24 mouse cellular contexts compared by ENCODE assay signal in genomic region chr19:46913626-46914025, GRCm38 (mm10).
"Had no signal": no experiment of that assay in that cellular context is flagged by ENCODE, and none has a peak within 500 bp of the region (broad histone marks: within the 10 kb centered on the region; RNA-seq: fewer than 3 reads in every experiment).

No protein-coding gene starts in this region.

- DNase-seq: forebrain, postnatal 0 days; gastrocnemius, postnatal 14 days; gastrocnemius, postnatal 36 days; heart, adult 11 months; heart, adult 2 months; heart, postnatal 14 days; heart, postnatal 36 days; layer of hippocampus, adult 9-11 months; layer of hippocampus, postnatal 36 days; left cerebral cortex, postnatal 4 days; lung, adult 18-20 months had no signal

- H3K9me3 ChIP-seq: forebrain, embryonic 15.5 days; heart, embryonic 13.5 days; heart, embryonic 15.5 days; hindbrain, embryonic 13.5 days; hindbrain, embryonic 15.5 days; limb, embryonic 13.5 days; limb, embryonic 15.5 days; liver, embryonic 12.5 days; liver, embryonic 15.5 days had no signal

- H3K36me3 ChIP-seq: forebrain, embryonic 15.5 days; heart, embryonic 15.5 days; hindbrain, embryonic 15.5 days; limb, embryonic 15.5 days had no signal

- H3K9ac ChIP-seq: forebrain, embryonic 15.5 days; forebrain, postnatal 0 days; heart, embryonic 13.5 days; heart, embryonic 15.5 days; hindbrain, embryonic 13.5 days; hindbrain, embryonic 15.5 days; limb, embryonic 13.5 days; limb, embryonic 15.5 days; liver, embryonic 12.5 days; liver, embryonic 15.5 days had no signal

- H3K4me3 ChIP-seq: forebrain, embryonic 15.5 days; heart, adult 2 months; heart, embryonic 13.5 days; heart, embryonic 15.5 days; hindbrain, embryonic 13.5 days; hindbrain, embryonic 15.5 days; limb, embryonic 13.5 days; limb, embryonic 15.5 days; liver, embryonic 12.5 days; liver, embryonic 15.5 days had no signal

- H3K27me3 ChIP-seq: forebrain, embryonic 15.5 days; heart, embryonic 13.5 days; heart, embryonic 15.5 days; hindbrain, embryonic 13.5 days; hindbrain, embryonic 15.5 days; limb, embryonic 13.5 days; limb, embryonic 15.5 days; liver, embryonic 12.5 days; liver, embryonic 15.5 days had no signal

- H3K27ac ChIP-seq: forebrain, embryonic 15.5 days; heart, adult 2 months; heart, embryonic 13.5 days; heart, embryonic 15.5 days; hindbrain, embryonic 13.5 days; hindbrain, embryonic 15.5 days; hindbrain, postnatal 0 days; kidney, postnatal 0 days; limb, embryonic 13.5 days; limb, embryonic 15.5 days; liver, embryonic 12.5 days; liver, embryonic 15.5 days had no signal

- H3K4me2 ChIP-seq: forebrain, embryonic 15.5 days; heart, embryonic 11.5 days; heart, embryonic 13.5 days; heart, embryonic 15.5 days; hindbrain, embryonic 13.5 days; hindbrain, embryonic 15.5 days; limb, embryonic 13.5 days; limb, embryonic 15.5 days; liver, embryonic 12.5 days; liver, embryonic 15.5 days had no signal

- ATAC-seq: forebrain, embryonic 15.5 days; forebrain, postnatal 0 days; hindbrain, postnatal 0 days; intestine, embryonic 16.5 days; liver, embryonic 12.5 days had no signal

- H3K4me1 ChIP-seq: forebrain, embryonic 15.5 days; hindbrain, embryonic 15.5 days had no signal
